Mouse (Mus musculus) heart, postnatal 14 days (tissue): Measurements from ENCODE around the gene Morn1. TPM values are rescaled to one million over a fixed set of nuclear protein-coding genes. Genes with fewer than 3 reads are reported as not detected.
A peak's percentile ranks its signal among the peaks of the same experiment; 100 is the strongest.

Experiments used
- DNase-seq, 2 experiments: peaks; one replicate each; pipeline ENCODE4 v3.0.0; 2021 to 2022
- intact Hi-C: fragments of 180-260 bp; cut with DNase I; formaldehyde crosslinking; loops from one replicate; pipeline ENCODE4 v1.15.1; 2025
- total RNA-seq, 2 experiments: library from RNA; stranded (reverse); gene quantifications; 2 replicates each; pipeline ENCODE4 v1.2.3; 2021

Morn1 gene
- total RNA-seq, 2 experiments from 2014 or later: 1.4 to 3.8 TPM

DNA sequence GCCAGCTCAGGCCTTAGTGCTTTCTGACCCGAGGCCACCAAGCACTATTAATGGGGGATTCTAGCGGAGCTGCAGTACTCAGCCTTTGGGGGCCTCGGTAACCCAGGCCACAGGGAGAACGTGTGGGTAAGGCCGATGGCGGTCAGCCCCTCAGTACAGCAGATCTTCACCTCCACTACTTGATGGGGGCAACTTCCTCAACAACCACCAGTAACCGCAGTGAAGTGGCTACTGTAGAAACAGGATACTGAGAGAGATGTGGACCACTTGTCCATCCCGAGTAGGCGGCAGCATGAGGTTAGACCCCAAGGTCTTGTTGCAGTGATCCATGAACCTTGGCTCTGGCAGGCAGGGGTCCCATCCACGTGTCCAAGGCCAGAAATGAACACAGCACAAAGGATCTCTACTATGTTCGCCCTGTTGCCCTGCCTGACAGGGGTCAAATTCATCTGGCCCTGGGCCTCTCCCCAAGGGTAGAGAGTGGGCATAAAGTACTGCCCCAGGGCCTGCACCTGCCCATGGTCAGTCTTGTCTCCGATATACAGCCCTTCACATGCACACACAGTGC, 64.9 kb downstream of the Morn1 start:
- intact Hi-C loops: no loop called here
- no peak for DNase-seq

DNA sequence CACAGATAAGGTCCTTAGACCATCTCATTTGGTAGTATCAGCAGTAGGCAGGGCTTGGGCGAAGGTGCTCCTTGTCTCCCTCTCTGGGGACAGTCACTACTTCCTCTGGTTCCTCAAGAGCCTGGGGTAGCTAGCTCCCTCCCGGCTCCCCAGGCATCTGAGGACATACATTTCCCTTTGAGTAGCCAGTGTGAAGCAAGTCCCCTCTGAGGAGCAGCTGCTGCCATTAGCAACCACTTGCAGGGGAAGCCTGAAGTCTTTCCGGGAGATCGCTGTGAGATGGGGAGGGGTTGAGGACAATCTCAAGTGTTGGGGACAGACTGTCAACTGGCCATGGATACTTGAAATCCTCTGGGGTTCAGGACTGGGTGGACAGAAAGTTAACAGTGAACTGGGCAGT, 65.5 kb downstream of the Morn1 start:
- intact Hi-C loops: loop anchor here (1.0 kb wide), 1 partner anchor 9 kb away; no protein-coding TSS in a partner anchor
- DNase-seq: peak in 1 of 2 experiments; percentile 33

DNA sequence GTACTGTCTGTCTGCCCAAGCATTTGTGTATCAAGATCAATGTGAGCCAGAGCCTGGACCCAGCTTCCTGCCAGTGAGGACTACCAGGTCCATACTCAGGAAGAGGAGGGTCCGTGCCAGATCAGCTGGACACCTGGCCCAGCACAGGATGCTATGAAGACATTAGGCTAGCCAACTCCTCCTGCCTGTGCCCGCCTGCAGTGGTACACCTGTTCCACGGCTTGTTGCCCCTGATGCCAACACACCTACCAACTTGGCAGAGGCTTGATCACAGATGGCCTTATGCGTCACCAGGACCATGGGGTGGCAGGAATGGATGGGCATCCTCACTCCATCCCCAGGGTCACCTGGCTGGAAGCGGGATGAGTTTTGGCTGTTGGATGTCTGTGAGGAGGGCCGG, 66.1 kb downstream of the Morn1 start:
- intact Hi-C loops: loop anchor here (1.0 kb wide), 1 partner anchor 9 kb away; no protein-coding TSS in a partner anchor
- no peak for DNase-seq

DNA sequence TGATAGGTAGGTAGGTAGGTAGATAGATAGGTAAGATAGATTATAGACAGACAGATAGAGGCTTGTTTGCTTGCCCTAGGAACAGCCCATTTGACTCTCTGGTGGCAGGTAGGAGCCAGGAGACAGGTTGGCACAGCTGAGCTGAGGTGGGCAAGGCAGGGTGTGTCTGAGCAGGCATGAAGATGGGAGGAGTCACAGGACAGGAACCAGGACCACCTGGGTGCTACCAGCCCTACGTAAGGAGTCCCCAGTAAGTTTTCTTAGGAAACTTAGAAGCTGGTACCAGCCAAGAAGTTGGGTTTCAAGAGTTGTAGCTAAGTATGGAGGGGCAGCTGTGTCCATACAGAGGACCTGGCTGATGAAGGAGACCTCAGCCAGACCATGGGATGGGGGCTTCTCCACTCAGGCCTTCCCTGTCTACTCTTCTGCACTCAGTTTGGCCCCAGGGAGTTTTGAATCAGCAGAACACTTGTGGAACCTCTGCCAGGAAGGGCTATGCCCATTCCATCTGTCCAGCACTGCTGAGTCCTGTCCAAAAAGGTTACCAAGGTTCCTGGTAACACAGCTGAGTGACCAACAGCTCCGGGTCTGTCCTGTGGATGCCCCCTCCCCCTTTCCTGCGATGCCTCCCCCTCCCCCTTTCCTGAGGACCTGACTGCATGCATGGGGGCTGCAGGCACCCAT, 67.2 kb downstream of the Morn1 start:
- intact Hi-C loops: no loop called here
- no peak for DNase-seq

DNA sequence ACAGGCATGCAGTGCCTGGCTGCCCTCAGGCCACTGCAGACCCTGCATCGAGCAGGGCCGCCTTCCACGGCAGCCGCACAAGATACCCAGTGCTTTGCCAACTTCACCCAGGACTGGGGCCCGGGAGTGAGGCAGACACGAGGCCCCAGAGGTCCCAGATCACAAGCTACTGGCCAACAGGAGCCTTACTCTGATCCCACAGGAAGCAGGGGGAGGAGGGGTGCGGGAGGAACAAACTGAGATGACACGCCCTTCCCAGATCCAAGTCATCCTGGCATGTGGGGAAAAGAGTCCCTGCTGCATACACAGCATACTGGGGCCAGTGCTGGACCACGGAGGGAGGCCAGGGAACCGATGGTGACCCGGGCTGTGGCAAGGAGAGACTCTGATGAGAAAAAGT, 68.6 kb downstream of the Morn1 start:
- intact Hi-C loops: no loop called here
- peak; percentile 47 to 51 for DNase-seq

DNA sequence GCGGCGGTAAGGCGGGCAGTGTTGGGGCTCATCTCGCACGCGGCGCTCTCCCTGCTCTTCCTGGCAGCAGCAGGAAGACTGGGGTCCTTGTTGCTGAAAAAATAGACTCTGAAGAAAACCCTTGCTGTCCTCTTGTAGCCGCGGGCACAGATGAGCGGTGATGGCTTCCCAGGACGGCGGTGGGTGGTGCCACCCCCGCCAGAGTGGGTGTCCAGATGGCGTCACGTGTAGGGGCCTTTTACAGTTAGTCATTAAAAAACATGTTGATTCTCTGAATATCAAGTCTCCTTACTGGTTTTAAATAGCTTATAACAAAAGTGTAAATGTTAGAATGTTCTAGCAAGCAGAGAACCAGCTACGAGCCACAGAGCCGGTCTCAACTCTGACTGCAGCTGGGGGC, 70.4 kb downstream of the Morn1 start:
- no peak for DNase-seq
- intact Hi-C loops: no loop called here

DNA sequence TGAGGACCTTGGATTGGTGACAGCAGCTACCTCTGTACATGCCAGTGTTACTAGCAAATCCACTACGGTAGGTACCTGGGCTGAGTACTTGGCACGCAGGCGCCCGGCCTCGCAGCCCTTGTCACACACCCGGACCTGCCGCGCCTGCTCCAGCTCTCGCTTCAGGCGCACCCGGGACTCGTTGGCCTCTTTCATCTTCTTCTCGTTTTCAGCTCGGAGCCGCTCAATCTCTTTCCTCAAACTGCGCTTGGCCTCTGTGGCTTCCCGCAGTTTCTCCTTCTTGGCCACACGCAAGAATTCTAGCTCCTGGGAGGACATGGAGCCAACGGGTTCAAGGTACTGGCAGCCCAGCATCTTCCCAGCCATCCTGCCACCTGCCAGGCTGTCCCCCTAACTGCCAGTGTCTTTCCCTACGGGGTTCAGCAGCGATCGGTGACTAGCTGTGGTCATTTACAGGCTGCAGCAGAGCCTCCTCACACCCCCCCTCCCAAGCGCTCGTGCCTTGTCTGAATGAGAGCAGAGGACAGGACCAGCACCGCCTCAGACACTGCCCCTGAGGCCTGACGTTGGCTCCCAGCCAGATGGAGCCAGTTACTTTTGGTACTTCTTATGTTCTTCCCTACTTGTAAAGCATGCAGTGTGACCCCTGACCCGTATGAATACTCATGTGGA, 71.6 kb downstream of the Morn1 start:
- no peak for DNase-seq
- intact Hi-C loops: no loop called here

DNA sequence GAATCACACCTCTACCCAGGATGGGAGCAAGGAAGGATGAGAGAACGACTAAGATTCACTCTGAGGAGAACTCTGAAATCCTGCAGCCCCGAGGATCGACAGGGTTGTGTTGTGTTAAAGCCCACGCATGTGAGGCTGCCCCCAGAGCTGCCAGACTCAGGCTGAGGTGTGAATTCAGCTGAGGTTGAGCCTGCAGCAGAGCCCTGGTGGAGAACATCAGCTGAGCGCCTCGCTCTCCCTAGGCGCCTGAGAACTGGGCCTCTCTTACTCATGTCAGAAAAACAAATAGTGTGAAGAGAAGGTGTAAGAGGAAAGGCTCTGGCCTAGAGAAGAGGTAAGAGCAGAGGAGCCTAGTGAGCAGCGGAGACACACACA, 72.2 kb downstream of the Morn1 start:
- DNase-seq: no peak
- intact Hi-C loops: no loop called here

DNA sequence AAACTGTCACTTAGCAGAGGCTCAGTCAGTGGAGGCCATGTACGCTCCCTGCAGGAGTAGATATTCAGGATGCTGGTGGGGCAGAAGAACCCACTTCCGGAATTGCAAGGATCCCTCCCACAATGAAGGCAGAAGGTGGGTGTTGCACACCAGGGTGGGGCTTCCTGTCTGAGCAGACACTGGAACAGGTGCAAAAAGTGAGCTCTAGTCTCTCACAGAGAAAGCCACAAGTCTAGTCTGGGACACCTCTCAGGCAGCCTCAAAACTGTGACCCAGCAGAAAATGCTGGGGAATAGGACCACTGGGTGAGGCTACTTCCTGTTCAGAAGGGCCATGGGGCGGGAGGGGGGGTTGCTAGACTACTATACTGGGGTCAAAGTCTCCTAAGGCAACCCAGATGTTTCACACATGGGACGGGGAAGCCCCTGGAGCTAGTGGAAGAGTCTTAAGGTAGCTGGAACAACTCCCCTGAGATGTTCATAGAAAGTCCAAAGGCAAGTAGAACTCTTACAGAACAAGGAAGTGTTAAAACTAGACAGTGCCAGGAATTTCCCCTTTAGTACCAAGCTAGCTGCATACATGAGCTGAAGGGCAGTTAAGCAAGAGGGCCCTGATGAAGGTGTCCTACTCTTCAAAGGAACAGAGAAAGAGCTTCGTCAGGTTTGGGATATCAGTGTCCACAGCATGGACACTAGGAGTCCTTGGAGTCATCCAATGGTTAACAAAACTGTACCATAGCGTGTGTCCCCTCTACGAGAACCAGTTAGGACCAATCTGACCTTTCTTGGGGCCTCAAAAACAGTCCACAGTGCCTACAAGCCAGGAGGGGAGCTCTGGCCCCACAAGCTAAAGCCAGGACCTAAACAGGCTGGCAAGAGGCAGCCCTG, 76.3 kb downstream of the Morn1 start:
- DNase-seq: no peak

DNA sequence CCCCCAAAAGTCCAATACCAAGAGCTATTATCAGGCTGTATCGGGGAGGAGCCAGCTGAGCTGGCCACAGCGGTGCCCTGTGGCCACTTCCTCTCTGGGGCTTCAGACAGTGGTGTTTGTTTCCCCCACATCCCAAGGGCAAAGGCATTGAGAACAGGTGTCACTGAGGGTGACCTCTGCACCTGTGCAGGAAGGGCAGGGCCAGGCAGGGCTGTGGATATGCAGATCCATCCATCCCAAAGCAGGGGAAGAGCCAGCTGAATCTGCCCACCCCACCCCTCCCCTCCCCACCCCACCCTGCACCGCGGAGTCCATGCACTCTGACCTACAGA, 76.9 kb downstream of the Morn1 start:
- intact Hi-C loops: no loop called here
- no peak for DNase-seq

More for the DNA sequence above, 76.3 kb downstream of the Morn1 start:
- intact Hi-C loops: no loop called here

DNA sequence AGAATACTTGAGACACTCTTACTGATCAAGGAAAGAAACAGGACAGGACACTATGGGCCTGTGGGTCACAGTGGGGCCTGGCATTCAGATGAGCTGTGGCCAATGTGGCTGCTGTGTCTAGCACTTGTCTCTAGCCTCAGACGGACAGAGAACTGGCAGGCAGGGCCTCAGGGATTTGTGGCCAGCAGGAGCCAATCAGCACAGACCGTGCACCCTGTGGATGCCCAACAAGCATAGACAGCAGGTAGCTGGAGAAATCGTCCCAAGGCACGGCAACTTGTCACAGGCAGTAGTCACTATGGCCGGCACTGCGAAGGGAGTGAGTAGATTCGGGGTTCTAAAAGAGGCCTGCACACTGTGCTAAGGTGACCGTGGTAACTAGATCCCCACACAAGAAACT, 77.3 kb downstream of the Morn1 start:
- intact Hi-C loops: no loop called here
- no peak for DNase-seq

DNA sequence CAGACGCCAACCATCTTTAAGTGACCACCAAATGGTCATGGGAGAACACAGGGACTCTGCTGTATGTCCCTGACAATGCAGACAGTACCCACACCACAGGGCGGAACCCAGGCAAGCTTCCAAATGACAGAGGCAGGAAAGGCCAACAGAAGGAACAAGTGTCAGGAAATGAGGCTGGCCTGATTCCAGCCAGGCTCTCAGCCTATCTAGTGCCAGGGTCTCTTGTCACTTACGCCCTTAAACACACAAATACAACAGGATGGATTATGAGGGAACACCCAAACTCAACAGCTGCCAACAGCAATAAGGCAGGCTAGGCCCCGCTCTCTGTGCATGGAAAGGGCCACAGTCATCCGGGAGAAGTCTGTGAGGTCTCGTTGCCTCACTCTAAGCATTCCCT, 78.2 kb downstream of the Morn1 start:
- DNase-seq: peak; percentile 78 to 80
- intact Hi-C loops: no loop called here

DNA sequence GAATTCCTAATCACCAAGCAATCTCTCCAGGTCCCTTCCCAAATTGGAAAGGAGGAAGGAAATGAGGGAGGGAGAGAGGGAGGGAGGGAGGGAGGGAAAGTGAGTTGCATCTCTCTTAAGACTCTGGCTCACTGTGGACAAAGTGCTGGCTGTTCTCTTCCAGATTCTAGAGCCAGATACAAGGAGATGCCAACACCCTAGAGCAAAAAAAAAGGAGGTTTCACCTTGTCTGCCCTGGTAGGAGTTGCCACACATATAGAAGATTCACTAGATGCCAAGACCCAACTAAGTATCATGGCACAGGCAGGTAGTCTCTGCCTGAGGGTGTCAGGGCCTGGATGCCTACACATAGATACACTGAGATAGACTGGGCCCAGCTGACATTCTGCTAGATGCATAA, 79.5 kb downstream of the Morn1 start:
- no peak for DNase-seq
- intact Hi-C loops: no loop called here

DNA sequence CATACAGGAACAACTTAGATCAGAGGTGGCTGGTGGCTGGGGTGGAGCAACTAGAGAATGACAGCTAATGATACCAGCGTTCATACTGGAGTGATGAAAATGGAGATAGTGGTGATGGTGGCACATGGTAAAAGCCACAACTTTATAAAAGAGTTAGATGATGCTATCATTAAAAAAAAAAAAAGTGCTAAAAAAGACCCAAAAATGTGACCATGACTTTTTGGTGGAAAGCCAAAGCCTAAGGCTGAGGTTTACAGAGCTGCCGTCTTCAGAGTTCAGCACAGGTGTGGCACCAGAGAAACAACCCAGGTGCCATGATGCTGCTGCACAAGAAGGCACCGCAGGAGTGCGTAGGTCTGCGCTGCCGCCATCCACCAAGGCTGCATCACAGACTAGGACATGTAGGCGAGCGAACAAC, 82.5 kb downstream of the Morn1 start:
- DNase-seq: no peak
- intact Hi-C loops: no loop called here

DNA sequence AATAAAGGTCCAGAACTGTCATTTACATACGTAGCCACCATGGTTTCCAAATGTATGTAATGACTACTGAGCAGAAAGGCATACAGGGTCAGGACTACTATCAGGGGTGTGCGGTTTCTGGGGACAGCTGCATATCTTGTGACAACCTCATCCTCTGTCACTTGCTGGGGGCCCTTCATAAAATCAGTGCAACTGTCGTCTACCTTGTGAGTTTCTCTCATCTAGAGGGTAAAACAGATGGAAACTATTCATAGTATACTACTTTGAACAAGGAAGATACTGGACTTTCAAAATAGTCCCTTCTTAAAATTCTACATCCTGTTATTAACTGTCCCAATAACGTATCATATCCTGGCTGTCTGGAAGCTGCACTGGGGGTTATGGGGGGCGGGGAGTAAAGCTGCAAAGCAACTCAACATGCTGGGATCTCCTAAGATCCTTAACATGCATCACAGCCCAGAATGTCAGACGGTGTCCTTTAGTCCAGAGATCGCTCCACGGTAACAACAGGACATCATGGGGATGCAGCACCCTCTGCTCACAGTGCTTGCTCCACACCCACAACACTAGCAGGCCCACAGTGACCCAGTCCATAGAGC, 84.3 kb downstream of the Morn1 start:
- intact Hi-C loops: no loop called here
- DNase-seq: no peak

DNA sequence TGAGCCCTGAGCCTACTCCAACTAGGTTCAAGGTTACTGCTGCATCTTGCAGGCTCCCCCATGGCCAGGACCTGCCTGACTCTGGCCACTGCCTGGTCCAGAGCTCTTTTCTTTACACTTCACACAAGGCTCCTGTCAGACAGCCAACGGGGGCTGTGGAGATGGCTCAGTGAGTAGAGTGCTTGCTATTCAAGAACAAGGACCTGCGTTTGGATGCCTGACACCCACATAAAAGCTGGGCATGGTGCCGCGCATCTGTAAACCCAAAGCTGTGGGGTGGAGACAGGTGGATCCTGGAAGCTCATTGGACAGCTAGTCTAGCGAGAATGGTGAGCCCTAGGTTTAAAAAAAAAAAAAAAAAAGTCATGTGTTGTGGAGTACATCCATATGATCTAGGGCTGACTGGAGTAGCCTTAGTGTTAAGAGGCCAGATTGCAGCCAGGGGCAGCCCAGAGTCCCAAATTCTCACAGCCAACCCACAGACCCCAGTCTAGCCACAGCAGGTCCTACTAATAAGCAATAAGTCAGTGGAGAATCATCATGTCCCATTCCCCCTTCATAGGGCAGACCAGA, 85.7 kb downstream of the Morn1 start:
- DNase-seq: no peak
- intact Hi-C loops: no loop called here

DNA sequence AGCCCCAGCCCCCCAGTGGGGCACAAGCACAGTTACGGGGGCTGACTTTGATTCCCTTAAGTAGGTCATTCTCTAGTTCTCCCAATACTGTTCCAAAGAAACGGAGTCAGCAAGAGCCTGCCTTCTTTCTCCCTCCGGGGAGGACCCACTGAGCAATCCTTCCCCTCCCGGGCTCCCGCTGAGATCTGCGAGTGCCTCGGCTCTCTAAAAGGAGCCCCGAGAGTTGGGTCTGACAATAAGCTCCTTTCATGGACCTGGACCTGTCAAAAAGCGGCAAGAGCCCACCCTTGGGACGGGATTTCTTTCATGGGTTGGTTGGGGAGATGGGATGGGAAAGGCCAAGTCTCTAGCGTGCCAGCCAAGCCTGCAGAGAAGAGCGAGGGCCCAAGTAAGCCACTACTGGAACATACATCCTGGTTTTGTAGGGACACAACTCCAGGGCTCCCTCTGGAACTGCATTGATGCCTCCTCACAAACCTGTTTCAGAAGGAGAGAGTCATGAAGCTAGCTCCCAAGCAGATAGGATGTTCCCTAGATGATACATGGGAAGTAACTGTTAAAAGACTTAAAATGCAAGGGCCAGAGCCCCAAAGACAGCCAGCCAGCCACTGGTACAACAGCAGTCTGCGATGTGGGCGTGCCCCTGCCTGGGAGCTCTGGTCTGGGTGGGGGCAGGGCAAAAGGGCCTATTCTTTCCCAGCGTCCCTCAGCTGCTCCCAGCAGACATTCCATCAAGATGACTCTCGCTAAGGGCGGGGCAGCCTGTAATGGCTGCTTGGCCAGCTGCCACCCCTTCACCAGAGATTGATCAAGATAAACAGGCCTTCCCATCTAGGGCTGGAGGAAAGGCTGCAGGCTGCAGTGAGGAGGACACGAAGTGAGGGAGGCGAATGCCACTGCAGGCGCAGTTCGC, 86.8 kb downstream of the Morn1 start:
- peak; percentile 90 to 92 for DNase-seq
- intact Hi-C loops: no loop called here

DNA sequence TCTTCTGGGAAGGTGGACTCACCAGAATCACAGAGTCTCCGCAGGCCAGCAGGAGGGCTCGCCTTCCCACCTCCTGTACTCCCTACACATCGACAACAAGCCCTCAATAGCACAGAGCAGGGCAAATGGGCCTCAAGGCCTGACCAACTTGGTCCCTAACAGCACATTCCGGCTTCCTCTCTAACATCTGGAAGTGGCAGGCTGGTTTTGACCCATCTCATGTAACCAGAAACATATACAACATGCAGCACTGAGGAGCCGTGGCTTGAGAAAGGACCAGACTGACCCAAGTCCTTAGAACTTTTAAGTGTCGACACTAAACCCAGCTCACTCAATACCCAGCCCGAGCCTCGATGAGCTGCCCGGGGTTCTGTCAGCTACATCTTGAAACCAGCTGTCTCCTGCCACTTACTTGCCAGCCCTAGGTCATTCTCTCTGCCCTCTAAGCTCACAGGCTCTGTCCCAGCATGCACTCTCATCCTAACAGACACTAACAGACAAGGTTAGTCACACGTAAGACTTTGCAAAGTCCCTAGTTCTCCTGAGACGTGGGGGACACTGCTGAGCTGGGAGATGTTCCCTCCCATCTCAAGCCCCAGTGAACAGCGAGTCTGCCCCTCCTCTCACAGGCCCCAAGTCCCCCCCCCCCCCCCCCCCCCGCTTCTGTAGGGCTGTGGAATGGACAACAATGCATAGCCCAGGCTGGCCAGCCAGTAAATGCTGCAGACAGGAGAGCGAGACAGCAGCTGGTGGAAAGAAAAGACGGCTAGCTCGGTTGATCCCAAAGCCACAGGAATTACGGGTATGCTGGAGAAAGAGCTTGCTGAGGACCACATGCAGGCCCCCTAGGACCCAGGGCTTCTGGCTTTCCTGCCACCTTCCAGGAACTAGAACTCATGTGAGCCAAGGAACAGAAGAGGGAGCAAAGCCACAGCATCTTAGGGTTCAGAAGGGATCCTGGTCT, 87.7 kb downstream of the Morn1 start:
- intact Hi-C loops: no loop called here
- DNase-seq: no peak
